Mouse (Mus musculus) hindbrain, embryonic 11.5 days (tissue): ENCODE measurements at regions not wholly inside any gene's neighbourhood (a gene's known extent, or its start where the extent isn't known, plus 50 kb on each side); places are given as distances from the start of the nearest gene placed in this dataset.

ENCODE experiments used
- ATAC-seq: fragments of 200-750 bp; cut with Nextera tagmentation; 2 replicates; pipeline ENCODE4 v1.8.0; 2017; ENCODE audit warnings: mild to moderate bottlenecking, moderate TSS enrichment, moderate library complexity; ENCODE audit not compliant: low FRiP score
- DNase-seq: peaks from one replicate; pipeline ENCODE4 v3.0.0-alpha.2; 2015; ENCODE audit warnings: low spot score
- H3K27ac ChIP-seq: fragments of 300-500 bp; sonication (generic); 2 replicates; pipeline ENCODE4 v1.5.1; 2014; ENCODE audit warnings: mild to moderate bottlenecking, low read depth, low read length
- H3K27me3 ChIP-seq: fragments of 300-500 bp; sonication (generic); 2 replicates; pipeline ENCODE4 v1.6.1; 2014; ENCODE audit warnings: mild to moderate bottlenecking, low read length, moderate library complexity, mixed read lengths; ENCODE audit not compliant: control insufficient read depth, insufficient read depth
- H3K36me3 ChIP-seq: fragments of 300-500 bp; sonication (generic); 2 replicates; pipeline ENCODE4 v1.6.1; 2014; ENCODE audit warnings: mild to moderate bottlenecking, low read length, moderate library complexity, mixed read lengths; ENCODE audit not compliant: control insufficient read depth, insufficient read depth
- H3K4me1 ChIP-seq: fragments of 300-500 bp; sonication (generic); replicated peaks from 2 replicates; pipeline ENCODE4 v1.6.1; 2014; ENCODE audit warnings: low read length, mixed read lengths; ENCODE audit not compliant: control insufficient read depth, insufficient read depth
- H3K4me2 ChIP-seq: fragments of 300-500 bp; sonication (generic); replicated peaks from 2 replicates; pipeline ENCODE4 v1.6.1; 2014; ENCODE audit warnings: mild to moderate bottlenecking, low read depth, low read length
- H3K4me3 ChIP-seq: fragments of 300-500 bp; sonication (generic); 2 replicates; pipeline ENCODE4 v1.5.1; 2014; ENCODE audit warnings: low read depth, low read length
- H3K9ac ChIP-seq: fragments of 300-500 bp; sonication (generic); 2 replicates; pipeline ENCODE4 v1.6.1; 2014; ENCODE audit warnings: low read depth, low read length
- H3K9me3 ChIP-seq: fragments of 300-500 bp; sonication (generic); 2 replicates; pipeline ENCODE4 v1.6.1; 2016; ENCODE audit warnings: low read length; ENCODE audit not compliant: control insufficient read depth
- WGBS: fragments of 180-500 bp; shearing (Covaris S2); extraction: QIAGEN DNeasy Blood & Tissue Kit; methylation state at CpG from one replicate; pipeline ENCODE4 v1.1.7; 2014; 5-methylcytosine and 5-hydroxymethylcytosine counted together

DNA sequence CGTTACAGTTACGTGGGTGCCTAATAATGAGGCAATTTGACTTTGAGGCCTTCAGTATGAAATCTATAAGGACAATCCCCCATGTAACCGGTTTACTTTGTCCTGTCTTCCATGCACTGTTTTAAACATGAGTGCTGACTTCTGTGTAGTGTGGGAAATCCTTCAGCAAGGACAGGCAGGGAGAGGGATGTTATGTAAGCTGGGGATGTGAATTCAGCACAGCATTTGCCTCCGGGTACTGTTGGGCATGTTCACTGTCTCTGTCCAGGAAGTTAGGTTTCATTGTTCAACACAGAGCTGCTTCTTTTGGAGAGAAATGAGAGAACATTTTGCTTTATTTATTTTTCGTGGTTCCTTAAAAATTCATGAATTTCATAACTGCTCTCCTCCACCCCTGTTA is 322.7 kb downstream of the Rnf144a start:
- no peaks in the 10 kb centered on the region for H3K27me3 ChIP-seq
- DNase-seq, result no peak
- no peak overlapping the region for H3K4me2 ChIP-seq
- H3K36me3 ChIP-seq, result no peaks in the 10 kb centered on the region
- no peaks in the 10 kb centered on the region for H3K9me3 ChIP-seq
- whole genome bisulfite sequencing, result 80% methylated on average over 5 of the region's 5 CpGs
- H3K4me3 ChIP-seq, result no peak overlapping the region
- no peak for ATAC-seq
- H3K27ac ChIP-seq, result no peak overlapping the region
- no peaks in the 10 kb centered on the region for H3K4me1 ChIP-seq
- H3K9ac ChIP-seq, result no peak overlapping the region

DNA sequence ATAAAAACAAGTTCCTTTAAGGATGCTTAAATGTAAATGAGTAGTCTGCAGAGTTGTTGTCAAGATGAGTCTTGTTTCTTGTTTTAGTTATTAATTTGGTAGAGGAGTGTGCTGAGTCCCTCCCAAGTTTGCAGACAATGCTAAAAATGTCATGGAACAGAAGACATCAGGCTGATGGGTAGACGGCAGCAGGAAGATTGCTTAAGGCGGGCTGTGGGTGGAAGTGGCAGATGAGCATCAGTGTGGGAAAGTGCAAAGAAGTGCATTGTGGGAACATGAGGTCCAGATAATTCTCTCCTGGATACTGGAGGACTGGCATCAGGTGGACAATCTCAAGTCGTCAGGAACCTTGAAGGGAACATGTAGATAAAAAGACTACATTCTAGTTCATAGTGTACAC is 323.2 kb downstream of the Rnf144a start:
- Histone ChIP-seq H3K9ac (no peak overlapping the region), H3K27me3 (no peaks in the 10 kb centered on the region), H3K36me3 (no peaks in the 10 kb centered on the region), H3K27ac (no peak overlapping the region), H3K4me2 (no peak overlapping the region), H3K9me3 (no peaks in the 10 kb centered on the region), H3K4me1 (no peaks in the 10 kb centered on the region), H3K4me3 (no peak overlapping the region)
- no peak for ATAC-seq
- 89% methylated on average over 3 of the region's 3 CpGs for WGBS
- DNase-seq, result no peak

DNA sequence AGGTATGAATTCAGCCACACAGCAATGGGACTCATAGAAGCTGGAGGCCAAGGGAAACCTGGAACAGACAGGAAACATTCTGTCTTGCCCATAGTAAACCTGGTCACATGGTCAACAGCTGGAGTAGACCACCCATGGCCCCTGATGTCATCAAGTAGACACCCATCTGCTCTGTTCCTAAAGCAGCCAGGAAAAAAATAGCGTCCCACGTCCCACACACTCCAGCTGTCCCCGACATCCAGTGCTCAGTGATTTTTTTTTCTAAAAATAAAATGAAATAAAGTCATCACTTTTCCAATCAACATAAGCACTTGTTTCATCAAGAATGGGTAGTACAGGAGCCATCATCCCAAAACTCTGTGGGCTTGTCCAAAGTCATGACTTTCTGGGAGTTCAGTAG is 326.7 kb downstream of the Rnf144a start:
- Histone ChIP-seq H3K9me3 (no peaks in the 10 kb centered on the region), H3K4me2 (no peak overlapping the region), H3K9ac (no peak overlapping the region), H3K36me3 (no peaks in the 10 kb centered on the region), H3K4me1 (no peaks in the 10 kb centered on the region), H3K27me3 (no peaks in the 10 kb centered on the region), H3K27ac (no peak overlapping the region), H3K4me3 (no peak overlapping the region)
- ATAC-seq (no peak), DNase-seq (no peak)
- 86% methylated on average over 3 of the region's 3 CpGs for WGBS

DNA sequence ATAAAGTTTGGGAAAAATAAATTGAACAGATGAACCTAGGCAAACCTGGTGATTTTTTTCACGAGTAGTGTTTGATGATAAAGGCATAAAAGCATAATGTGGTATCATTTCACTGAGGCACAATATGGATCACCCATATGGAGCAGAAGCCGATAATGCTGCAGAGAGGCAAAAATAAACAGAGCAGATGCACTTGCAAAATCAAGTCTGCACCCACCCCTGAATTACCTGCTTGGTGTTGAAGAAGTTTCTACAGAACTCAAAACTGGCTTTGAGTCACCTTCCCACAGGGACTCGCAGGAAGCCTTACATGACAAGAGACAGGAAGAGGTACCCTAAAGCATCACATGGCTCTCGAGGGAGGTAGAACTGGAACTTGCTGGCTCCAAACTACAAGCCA is 328.1 kb downstream of the Rnf144a start:
- no peak for ATAC-seq
- no peak overlapping the region for H3K27ac ChIP-seq
- 94% methylated on average over 4 of the region's 4 CpGs for WGBS

DNA sequence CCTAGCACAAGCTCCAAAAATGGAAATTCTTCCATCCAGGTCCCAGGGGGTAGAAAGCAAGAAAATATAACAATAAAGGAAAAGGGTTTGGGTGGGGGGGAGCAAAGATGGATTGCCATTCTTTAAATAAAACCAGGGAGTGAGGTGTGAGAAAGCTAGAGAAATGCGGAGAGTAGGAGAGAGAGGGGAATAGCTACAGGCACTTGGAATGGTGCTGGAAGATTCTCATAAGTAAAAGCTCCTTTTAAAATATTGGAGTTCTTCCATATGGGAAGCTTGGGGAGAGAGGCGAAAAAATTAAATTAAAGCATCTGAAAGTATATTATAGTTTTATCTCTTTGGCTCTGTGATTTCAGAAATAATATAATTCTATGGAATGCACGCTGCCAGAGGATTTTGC is 328.6 kb downstream of the Rnf144a start:
- no peak overlapping the region for H3K27ac ChIP-seq
- no peak for DNase-seq
- H3K4me3 ChIP-seq, result no peak overlapping the region
- no peak for ATAC-seq
- no peak overlapping the region for H3K4me2 ChIP-seq
- H3K36me3 ChIP-seq, result no peaks in the 10 kb centered on the region
- H3K27me3 ChIP-seq, result no peaks in the 10 kb centered on the region
- no peaks in the 10 kb centered on the region for H3K9me3 ChIP-seq
- no peak overlapping the region for H3K9ac ChIP-seq
- H3K4me1 ChIP-seq, result no peaks in the 10 kb centered on the region
- 92% methylated on average over 3 of the region's 3 CpGs for WGBS

More for the DNA sequence above, 328.1 kb downstream of the Rnf144a start:
- DNase-seq, result no peak
- Histone ChIP-seq H3K4me3 (no peak overlapping the region), H3K36me3 (no peaks in the 10 kb centered on the region), H3K4me1 (no peaks in the 10 kb centered on the region), H3K9me3 (no peaks in the 10 kb centered on the region), H3K27me3 (no peaks in the 10 kb centered on the region), H3K4me2 (no peak overlapping the region), H3K9ac (no peak overlapping the region)

DNA sequence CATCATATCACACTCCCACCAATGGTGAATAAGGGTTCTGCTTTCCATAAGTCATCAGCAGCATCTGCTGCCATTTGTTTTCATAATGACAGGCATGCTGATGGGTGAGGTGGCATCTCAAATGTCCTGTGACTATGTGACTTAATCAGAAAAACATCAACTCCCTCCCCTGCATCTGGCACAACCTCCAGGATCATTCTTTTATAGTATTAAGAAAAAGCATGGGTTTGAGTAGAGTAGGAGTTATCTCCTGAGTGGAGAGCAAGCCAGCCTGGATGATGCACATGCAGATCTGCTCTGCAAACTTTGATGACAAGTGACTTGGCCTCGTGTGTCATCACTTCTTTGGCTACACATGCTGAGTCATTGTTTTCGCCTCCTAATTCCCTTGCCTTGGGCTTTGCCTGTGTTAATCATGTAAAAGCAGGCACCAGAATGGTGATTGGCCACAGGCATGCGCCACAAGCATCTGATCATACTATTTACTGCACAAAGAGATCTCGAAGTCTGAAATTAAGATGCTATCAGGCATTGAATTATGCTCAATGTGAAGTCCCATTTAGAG is 335.9 kb downstream of the Rnf144a start:
- 66% methylated on average over 4 of the region's 4 CpGs for WGBS
- ATAC-seq (no peak), DNase-seq (no peak)
- H3K27ac ChIP-seq, result no peak overlapping the region
- H3K36me3 ChIP-seq, result no peaks in the 10 kb centered on the region
- H3K4me3 ChIP-seq, result no peak overlapping the region
- no peak overlapping the region for H3K4me2 ChIP-seq
- H3K9me3 ChIP-seq, result no peaks in the 10 kb centered on the region
- H3K4me1 ChIP-seq, result no peaks in the 10 kb centered on the region
- no peaks in the 10 kb centered on the region for H3K27me3 ChIP-seq
- H3K9ac ChIP-seq, result no peak overlapping the region

DNA sequence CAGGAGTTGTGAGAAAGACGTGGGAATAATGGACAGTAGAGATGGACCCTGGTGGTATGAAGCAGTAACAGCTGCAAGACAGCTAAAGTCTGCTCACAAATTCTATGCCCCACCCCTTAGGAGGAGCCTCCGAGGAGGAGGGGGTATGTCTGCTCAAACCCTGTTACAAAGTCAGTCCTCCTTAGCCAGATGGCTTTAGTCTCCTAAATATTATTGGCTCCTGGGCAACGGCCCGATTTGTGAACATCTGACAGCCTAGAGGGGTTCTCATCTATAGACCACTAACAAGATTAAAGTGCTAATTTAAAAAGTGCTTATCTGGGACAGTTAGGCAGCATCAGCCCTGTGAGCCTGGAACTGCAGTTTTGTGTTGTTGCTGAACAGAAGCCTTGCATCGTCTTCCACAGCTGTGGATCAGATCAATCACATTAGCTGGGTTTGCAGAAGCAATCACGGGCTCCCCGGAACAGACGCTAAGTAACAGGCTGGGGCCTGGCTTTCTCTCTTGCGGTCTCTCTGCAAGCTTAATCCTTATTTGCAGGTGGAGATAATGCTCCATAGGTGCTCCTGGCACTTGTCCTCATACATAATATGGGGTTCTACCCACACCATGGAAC is 339.3 kb downstream of the Rnf144a start:
- ATAC-seq, result no peak
- Histone ChIP-seq H3K9me3 (no peaks in the 10 kb centered on the region), H3K4me1 (no peaks in the 10 kb centered on the region), H3K4me3 (no peak overlapping the region), H3K36me3 (no peaks in the 10 kb centered on the region), H3K4me2 (no peak overlapping the region), H3K27me3 (no peaks in the 10 kb centered on the region), H3K9ac (no peak overlapping the region), H3K27ac (no peak overlapping the region)
- WGBS, result 47% methylated on average over 9 of the region's 9 CpGs
- no peak for DNase-seq

DNA sequence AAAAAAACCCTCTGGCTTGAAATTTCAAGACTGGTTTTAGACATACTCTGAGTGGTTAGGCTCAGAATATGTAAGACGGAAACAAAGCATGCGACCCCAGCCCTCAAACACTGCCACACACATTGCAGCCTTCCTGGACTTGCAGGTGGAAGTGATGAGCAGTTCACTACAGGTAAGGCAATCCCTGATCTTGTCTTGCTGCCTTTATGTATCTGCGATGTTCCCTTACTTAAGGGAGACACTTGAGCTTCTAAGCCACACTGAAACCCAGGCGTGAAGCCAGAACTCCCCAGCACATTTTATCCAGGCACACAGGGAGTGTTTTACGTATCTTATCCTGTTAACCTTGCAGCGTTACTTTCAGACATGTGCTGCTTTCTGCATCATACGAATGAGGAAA is 342.9 kb downstream of the Rnf144a start:
- H3K27ac ChIP-seq, result no peak overlapping the region
- 88% methylated on average over 7 of the region's 7 CpGs for WGBS

DNA sequence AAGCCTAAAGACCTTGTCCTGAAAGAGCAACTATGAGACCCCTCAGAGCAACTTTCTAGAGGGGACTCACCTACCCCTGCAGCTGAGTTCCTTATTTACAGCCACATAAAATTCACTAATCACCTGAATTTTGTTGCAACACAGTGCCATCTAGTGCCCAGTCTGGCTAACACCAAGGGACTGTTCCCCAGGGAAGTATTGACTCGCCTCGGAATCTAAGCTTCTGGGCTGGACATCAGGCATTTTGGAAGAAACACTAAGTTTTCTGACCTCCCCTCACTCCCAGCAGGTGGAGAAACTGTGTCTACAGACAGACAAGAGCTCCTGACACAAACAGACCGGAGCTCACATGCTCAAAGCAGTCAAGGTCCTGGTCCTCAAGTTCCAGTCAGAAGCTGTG is 343.4 kb downstream of the Rnf144a start:
- Histone ChIP-seq H3K27me3 (no peaks in the 10 kb centered on the region; the same call in 1 of the 2 replicates), H3K4me1 (peaks cover 5% of the 10 kb centered on the region; the same call in 1 of the 2 replicates), H3K27ac (no peak overlapping the region), H3K4me3 (no peak overlapping the region), H3K4me2 (no peak overlapping the region), H3K36me3 (no peaks in the 10 kb centered on the region), H3K9ac (no peak overlapping the region), H3K9me3 (no peaks in the 10 kb centered on the region)
- WGBS, result 14% methylated on average over 3 of the region's 3 CpGs
- DNase-seq (peak; percentile 81), ATAC-seq (no peak)

More for the DNA sequence above, 342.9 kb downstream of the Rnf144a start:
- ATAC-seq (no peak), DNase-seq (no peak)
- H3K4me1 ChIP-seq, result peaks cover 5% of the 10 kb centered on the region; the same call in 1 of the 2 replicates
- H3K9me3 ChIP-seq, result no peaks in the 10 kb centered on the region
- no peak overlapping the region for H3K4me2 ChIP-seq
- no peak overlapping the region for H3K4me3 ChIP-seq
- H3K9ac ChIP-seq, result no peak overlapping the region
- no peaks in the 10 kb centered on the region for H3K36me3 ChIP-seq
- no peaks in the 10 kb centered on the region; the same call in 1 of the 2 replicates for H3K27me3 ChIP-seq
